Mouse (Mus musculus): ENCODE measurements around the gene Ranbp17. TPM values are rescaled to one million over a fixed set of nuclear protein-coding genes. Genes with fewer than 3 reads are reported as not detected.

The Ranbp17 gene
- polyA plus RNA-seq, 1 experiment = 1.8 TPM

DNA sequence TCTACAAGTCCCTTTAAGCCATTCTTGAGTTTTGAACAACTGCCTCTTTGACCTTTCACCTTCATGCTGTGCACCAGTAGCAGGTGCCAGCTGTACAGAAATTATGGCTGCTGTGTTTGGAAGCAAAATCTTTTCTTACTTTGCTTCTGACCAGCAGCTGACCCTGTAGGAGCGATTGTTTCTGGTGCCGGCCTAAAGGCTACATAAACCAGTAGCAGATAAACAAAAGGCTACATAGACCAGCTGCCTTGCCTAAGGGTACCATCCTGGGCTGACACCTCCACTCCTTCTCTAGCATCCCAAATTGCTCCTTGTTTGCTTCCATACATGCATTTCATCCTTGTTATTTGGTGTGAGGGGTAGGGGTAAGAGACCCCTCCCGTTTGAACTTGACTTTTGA, 279.4 kb downstream of the Ranbp17 start:
- no peak for DNase-seq (ENCODE audit: low spot score)

DNA sequence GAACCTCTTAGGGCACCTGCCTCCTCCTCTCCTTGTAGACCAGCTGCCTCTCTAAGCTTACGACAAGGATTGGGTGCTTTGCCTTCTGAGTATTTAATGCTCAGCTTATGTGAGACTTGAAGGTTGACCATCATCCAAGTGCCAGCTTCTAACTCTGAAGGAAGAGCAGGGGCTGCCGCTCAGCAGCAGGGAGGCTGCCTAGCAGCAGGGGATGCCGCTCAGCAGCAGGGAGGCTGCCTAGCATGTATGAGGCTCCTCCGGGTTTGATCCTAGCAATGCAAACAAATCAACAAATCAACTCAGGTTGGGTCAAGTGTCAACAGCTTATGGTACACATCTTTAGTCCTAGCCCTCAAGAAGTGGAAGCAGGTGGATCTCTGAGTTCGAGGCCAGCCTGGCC, 281.5 kb downstream of the Ranbp17 start:
- DNase-seq (ENCODE audit: low spot score) = no peak

DNA sequence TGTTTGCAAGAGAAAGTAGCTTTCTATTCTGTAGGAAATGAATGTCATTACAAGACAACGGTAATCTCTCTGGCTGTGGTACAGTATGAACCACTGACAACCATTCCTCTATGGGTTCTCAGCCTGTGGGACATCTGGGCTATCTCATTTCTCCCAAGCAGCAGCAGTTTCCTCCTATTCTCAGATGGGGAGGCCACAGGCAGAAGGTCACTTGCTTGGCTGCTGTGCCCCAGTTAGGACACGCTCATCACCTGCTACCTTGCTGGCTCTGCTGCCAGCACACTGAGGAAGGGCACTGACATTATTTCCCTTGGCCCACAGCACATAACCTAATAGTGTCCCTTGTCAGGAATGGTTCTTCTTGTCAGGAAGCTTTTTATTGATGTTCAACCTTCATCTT, 285.4 kb downstream of the Ranbp17 start:
- DNase-seq (ENCODE audit: low spot score) = no peak

DNA sequence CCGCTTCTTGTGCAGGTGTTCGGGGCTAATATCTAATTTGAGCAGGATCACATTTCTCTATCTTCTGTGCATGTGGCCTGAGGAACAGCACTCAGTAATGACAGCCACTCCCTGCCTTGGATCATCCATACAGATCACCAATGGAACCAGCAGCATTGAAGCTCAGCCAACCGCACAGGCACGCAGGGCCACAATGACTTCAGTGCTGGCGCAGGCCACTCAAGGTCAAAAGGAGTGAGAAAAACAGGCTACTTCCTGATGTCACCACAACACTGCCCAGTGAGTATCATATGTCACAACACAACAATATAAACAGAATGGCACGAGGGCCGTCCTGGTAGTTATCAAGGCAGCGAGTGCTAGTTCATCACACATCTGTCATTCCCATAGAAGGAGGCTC, 287.0 kb downstream of the Ranbp17 start:
- no peak for DNase-seq (ENCODE audit: low spot score)

DNA sequence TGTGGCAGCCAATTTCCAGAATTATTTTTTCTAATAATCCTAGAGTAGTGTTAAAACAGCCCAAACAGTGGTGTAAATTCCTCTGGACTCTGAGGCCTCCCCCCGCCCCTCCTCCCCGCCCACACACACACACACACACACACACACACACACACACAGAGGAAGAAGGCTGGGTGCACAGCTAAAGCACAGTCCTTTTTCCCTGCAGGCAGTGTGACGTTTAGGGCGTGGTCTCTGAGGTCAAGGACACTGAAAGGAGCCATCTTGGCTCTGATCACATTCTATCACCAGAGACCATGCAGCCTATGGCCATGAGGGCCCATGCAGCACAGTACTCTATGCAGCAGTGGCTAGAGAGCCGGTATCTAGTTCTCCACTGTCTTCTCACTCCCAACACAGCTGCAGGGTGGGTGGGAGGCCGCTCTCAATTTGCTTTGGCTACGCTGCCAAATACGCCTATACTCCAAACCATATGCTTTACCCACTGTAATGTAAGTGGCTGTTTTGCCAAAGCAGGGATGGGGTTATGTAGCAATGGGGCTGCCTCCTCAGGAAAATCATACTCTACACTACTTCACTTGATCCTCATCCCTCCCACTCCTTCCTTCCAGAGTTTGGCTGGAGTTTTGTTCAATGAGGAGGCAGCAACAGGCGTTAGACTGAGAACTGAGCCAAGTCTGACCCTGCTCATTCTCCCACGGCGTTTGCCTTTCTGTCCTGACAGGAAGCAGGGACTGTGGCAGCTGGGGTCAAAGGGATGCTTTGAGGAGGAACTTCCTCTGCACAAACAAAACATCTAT, 291.8 kb downstream of the Ranbp17 start:
- no peak for DNase-seq (ENCODE audit: low spot score)

DNA sequence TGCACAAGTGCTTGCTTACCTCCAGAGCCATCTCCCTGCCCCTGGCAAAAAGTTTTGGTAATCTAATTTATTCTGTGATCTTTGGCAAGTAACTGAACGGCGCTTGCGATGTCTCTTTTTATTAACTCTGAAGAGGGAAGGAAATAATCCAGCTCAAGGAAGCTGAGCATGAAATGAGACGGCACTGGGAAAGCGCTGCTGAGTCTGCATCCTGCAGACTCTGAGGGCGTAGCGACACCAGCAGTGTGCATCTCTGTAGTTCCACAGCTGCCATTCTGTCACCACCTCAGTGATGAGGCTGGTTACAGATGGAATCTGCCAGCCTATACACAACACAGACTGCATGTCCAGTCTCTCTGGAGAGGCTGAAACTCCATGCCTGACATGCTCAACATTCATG, 292.8 kb downstream of the Ranbp17 start:
- no peak for DNase-seq (ENCODE audit: low spot score)

DNA sequence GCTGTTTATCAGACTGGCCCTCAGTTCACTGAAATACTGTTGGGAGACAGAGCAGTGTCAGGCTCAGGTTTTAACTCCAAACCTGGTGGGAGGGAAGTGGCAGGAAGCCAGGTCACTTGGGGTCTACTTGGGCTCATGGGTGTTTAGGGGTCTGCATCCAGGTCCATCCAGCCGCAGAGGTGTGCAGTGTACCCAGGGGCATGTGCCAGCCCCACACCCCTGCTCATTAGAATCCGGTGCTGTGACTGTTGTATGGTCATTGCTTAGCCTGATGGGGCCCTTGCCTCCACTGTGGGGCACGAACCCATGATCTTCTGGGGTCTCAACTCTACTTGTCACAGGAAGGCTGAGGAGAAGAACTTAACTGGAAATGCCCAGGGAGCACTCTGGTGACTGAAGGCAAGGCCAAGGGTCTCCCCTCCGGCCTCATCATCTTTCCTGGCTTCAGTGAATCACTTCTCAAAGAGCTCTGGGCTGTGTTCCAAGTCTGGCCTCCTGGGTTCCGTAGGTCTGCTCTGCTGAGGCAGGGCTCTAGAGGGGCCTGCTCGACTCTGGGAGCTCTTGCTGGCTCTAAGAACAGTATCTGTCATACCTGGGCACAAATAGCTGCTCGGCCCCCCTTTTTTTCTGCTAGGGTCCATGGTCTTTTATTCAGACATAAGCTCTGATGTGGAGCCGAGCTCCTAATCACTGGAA, 296.0 kb downstream of the Ranbp17 start:
- no peak for DNase-seq (ENCODE audit: low spot score)

DNA sequence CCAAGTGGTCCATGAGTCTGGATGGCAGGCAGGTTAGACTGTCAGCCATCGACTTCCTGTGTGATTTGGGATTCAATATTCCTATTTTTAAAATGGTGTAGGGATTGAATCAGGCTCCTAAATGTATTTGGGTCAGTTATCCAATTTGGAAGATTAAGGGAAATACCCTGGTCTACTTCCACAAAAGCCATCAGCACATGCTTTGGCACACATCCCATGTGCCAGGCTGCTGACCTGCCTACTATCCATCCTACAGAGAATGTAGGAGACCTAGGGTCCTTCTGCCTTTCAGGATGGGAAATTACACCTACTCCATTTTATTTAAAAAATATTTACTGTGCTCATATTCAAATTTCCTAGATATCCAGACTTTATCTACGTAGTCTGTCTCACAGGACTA, 306.1 kb downstream of the Ranbp17 start:
- no peak for DNase-seq (ENCODE audit: low spot score)

DNA sequence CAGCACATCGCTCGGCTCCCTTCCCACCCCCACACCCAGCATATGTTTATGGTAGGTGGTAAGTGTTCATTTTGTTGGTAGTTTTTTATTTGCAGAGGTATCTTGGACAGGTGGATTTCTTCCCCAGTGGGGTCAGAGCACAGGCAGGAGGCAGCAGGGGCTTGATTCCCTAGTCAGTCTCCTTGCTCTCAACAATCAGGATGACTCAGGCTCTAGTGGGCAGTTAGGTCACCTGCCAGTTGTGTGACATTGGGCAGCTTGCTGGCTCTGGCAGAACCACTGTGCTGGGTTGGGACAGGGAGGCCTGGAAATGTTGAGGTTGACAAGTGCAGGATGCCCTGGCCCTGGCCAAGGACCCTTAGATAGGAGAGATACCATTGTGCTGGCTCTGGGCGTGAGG, 308.6 kb downstream of the Ranbp17 start:
- no peak for DNase-seq (ENCODE audit: low spot score)

DNA sequence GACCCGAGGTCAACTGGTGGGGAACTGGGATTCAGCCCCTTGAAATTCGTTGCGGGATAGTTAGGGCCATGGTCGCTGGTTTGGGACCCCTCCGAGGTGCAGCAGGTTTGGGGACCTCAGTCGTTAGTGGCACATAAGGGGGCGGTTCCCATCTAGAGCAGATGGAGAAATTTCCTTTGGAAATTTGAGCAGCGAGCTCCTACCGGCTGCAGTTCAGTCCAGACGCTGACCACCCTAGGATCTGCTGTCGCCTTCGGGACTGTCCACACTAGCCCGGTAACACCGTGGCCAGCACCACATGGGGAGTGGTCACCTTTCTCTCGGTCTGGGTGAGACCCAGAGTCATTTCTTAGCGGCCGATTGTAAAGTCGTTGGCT, 309.2 kb downstream of the Ranbp17 start:
- no peak for DNase-seq (ENCODE audit: low spot score)

DNA sequence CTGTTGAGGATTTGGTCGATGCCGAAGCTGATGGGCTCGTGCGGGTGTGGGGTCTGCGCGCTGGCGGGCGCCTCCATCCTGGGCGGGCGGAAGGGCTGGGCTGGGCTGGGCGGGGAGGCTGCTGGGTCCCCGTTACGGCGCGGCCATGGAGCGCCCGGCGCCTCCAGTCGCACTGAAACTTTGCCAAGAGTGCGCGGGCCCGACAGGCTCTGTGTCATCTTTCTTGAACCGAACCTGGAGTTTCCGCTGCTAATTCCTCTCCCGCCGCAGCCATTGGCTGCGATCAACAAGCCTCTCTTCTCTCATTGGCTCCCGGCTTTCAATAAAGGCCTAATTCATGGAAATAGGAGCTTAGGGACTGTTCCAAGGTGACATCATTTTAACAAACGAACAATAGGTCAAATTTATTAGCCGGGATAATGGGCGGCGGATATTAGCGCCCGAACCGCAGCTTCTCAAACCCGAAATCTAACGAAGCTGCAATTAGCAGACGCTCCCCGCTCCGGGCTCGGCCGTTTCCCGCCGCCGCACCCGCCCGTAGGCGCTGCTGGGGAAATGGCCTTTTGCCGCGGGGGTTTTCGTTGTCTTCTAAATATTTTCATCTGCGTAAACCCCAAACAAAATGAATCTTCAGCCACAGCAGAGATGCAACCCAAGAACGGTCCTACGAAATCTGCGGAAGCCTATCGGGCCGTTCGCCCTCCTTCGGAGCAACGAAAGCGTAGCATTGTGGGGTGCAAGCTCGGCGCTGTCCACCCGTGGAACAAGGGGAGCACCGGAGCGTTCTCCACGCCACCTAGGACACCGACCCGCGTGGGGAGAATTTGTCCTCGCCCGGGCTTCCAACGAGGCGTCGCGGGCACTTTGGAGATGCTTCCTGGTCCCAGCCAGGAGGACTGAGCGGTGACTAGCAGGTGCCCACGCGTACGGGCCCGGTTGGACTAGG, 309.9 kb downstream of the Ranbp17 start, which contains the start of gene Tlx3:
TSS of gene Tlx3 (minus strand) at position 207 of the 946 bp plus-strand sequence.
- DNase-seq (ENCODE audit: low spot score) = no peak

DNA sequence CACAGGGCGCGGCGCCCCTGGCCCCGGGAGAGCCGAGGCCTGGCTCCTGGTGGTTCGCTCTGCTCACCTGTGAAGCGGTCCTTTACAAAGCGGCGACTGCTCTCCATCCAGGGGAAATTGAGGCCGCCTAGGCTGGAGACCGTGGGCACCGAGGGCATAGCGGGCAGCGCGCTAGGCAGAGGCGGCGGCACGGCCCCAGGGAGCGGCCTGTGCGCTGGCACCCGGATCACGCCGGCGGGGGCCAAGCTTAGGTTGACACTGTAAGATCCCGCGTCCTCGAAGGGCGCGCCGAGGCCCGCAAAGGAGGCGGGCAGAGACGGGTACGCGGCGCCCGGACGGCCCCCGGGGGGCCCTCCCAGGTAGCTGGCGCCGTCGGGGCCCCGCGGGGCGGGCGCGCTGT, 310.6 kb downstream of the Ranbp17 start:
- no peak for DNase-seq (ENCODE audit: low spot score)

DNA sequence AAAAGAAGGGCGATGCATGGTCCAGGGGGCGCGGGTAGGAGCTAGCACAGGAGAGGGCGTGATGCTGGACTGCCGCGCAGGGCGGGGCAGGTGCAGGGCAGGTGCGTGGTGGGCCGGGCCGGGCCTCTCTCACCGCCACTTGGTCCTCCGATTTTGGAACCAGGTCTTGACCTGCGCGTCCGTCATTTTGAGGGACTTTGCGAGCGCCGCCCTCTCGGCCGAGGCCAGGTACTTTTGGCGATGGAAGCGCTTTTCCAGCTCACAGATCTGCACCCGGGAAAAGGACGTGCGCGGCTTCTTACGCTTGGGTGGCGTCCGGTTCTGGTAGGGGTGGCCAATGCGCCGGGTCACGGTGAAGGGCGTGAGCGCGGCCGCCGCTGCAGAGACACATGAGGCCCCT, 311.2 kb downstream of the Ranbp17 start:
- no peak for DNase-seq (ENCODE audit: low spot score)

DNA sequence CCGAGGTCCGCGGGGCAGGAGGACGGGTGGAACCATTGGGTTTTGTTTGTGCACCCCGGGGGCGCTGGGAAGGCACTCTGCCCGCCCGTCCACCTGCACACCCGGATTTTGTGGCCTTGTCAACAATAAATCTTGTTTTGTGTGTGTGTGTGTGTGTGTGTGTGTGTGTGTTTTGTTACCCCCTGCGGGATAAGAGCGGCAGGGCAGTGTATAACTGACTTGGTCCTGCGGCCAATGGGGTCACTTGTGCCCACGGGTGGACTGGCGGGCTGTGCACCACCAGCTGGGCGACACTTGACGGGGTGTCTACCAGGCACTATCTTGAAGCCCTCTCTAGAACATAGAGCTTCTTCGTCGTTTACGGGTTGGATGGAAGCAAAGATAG, 311.9 kb downstream of the Ranbp17 start:
- DNase-seq (ENCODE audit: low spot score) = no peak

DNA sequence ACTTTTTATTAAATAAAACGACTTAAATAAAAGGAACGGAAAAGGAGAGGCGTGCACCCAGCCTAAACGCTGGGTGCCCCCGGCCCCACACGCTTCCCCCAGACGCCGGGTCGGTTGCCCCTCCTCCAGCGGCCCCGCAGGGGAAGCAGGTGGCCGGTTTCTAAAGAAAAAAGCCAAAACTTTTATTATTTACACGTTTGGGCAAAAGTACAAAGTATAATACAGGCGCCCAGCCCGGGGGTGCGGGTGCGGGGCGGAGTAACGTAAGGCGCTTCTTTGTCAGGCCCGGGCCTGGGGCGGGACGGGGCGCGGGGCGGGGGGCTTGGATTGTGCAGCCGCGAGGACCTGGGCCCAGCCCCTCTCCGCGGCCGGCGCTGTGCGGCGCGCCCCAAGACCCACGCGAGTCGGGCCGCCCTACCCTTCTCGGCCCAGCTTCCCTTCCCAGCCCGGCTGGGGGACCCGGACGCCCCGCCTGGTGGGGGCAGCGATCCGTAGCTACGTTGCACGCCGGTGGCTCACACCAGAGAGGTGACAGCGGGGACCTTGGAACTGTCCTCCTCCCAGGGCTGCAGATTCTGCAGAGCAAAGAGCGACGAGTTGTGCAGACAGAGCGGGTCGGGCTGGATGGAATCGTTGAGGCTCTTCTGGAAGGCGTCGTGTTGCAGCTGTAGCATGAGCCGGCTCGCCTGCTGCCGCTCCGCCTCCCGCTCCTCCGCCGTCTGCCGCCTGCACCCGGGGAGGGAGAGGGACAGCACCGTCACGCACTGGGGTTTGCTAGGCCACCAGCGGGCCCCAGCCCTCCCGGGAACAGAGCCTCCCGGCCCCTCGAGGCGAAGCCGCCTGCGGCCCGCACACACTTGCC, 312.6 kb downstream of the Ranbp17 start:
- no peak for DNase-seq (ENCODE audit: low spot score)

DNA sequence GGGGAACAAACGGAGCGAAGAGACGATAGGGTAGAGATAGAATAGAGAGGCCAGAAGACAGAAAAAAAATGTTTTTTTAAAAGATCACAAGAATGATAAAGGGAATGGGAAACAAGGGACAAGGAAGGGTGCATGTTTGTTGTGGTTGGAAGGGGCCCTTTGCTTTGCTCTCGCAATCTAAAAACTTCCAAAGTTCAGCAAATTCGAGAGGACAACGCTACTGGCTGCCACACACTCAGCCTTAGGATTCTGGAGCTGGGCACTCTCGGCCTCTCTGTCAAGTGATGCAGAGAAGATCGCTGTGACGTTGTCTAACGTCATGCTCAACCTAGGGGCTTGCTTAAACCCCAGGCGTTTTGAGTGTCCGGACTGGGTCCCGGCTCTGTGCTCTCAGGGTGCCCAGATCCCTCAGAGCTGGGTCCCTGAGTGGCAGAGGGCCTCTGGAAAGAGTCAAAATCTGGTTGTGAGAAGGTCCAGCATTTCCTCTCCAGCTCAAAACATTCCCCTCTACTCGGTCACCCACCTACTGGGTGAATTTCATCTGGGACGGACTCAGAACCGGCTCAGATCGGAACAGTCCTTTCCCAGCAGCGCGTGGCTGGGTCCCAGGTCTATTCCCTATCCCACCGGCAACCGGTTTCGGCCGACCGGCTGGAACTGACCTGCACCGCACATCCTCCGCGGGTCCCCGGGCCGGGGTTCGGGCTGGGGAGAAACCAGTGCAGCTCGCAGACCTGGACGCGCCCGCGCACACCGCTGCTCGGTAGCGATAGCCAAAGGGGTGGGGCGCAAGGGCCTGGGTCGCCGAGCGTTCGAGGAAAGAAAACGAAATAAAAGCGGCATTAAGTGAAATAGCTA, 313.4 kb downstream of the Ranbp17 start:
- DNase-seq (ENCODE audit: low spot score) = no peak

DNA sequence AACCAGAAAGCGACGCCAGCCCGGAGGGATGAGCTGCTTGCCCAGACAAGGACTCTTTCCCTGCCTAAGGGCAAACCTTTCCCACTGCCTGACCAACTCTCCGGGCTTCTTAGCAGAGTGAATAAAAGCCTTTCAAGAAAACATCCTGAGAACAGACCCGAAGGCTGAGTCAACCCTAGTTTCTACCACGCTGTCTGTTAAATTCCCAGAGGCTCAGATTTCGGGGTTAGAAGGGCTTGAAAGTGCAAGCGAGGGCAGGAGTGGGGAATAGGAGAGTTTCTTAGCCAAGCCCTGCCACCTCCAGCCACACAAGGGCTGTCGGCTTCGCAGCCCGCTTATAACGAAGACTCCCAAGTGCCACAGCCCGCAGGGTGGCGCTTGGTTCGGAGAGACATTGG, 314.4 kb downstream of the Ranbp17 start:
- no peak for DNase-seq (ENCODE audit: low spot score)

DNA sequence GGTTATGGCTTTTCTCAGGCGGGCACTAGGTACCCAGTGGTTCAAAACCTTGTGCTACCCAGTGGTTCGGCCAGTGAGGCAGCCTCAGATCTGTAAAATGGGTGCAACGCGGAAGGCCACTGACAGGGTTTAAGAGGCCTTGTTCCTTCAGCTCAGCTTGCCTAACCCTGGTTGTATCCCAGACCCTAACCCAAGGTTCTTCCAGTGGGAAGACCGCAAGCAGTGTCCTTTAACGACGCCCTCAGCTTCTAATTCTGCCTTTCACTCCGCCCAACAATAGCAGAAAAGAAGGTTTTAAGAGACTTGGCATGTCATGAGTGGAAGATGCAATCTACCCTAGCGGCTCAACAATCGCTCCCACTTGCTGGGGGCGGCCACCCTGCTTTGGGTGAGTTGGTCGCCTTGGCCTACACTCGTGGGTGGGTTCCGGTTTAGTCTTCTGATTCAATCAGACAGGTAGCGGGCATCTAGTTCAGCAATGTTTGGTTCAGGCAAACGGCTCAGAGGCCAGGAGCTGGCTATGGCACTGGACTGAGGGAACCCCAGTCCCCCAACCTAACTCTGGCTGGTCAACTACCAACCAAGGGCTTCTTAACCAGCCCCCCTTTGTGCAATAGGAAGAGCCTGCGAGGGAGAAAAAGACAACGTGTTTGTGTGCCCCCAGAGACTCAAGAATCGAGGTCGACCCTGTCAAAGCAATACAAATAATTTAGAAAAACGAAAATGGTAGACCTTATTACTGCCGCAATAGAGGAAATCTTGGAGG, 315.0 kb downstream of the Ranbp17 start:
- DNase-seq (ENCODE audit: low spot score) = no peak

DNA sequence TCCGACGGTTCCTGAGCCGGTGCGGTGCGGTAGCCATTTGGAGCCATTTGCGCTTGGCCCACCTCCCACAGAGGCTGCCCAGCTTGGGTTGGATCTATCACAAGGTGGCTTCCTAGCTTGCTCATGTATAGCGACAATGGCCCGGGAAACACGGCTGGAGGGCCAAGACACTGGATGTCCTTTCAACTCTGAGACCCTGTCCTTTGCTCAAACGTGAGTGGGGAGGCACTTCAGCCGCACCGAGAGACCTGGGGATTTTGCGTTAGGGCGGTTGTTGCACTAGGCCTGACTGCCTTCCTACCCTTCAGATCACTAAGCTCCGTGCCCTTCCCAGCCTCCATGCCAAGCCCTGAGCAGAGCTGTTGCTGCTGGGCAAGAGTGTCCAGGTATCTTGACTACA, 315.9 kb downstream of the Ranbp17 start:
- no peak for DNase-seq (ENCODE audit: low spot score)

DNA sequence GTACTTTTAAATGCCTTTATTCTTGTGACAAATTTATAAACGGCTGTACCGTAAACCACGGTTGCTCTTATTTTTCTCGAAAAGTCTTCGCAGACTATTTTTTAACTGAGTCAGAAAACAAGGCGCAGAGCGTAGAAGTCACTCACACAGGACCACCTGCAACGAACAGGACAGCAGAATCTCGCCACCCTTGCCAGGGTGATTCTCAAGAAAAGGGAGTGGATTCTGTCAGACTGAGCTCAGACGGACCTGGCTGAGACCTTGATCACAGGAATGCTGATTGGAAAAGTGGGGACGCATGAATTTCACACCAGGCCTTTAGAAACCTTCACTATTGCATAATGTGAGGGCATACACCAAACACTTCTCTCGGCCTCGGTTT, 316.4 kb downstream of the Ranbp17 start:
- DNase-seq (ENCODE audit: low spot score) = no peak

All from urinary bladder, adult 2 months (tissue).